Mouse (Mus musculus) T-helper 1 cell (primary cell): ENCODE measurements around the gene Ccdc83.

Experiments
- in situ Hi-C: fragments of 300-600 bp; cut with MboI, MseI; formaldehyde crosslinking; loops from one replicate; pipeline ENCODE4 v1.15.1; 2025; ENCODE audit warnings: high pct_unique_total_duplicates

Ccdc83 gene

DNA sequence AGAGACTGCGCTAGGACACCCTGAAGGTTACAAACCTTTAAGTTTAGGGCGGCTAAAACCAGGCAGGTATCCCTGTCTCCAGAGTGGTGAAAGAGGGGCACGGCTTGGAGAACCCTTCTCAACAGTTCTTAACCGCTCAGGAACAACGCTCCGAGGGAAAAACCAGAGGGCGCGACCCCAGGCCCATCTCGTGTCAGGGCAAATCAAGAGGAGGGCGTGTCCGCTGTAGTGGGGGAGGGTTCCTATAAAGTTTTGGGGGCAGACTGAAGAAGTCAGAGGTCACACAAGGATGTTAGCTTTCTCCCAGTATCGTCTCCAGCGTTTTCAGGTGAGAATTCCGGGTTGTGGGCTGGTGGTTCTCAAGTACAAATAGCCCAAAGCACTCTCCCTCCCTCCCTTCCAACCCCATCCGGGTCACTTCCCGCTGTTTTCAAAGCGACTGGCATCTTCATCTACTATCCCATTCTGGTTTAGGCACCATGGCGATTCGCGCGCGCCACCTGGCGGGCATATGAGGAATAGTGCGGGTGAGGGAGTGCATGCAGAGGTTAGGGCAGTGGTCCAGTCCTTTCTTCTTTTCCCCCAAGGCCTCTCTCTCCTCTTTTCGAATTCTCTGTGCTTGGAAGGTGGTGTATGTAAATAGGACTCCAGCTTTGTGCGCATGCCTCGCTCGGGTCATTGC, at the start of gene Ccdc83:
Gene Ccdc83 (minus strand): TSS at position 489 of the 682 bp plus-strand sequence.
- in situ Hi-C loops = no loop called here

DNA sequence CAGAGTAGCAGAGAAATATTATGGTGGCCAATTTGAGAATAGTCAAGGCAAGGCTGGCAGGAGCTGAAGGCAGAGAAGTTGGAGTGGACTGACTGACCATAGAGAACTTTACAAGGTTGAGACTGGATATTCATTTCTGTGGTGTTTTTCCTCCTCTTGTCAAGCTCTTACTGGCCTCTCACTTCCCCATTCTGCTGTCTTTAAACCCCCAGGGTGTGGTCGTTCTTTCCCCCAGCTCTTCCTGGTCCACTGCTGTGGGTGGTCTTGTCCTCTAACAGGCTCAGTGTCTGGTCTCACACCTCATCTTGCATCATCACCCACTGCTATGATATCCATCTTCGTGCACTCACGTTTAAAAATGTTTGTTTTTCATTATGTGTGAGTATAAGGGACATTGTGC, 47.8 kb upstream of the Ccdc83 start:
- in situ Hi-C loops = loop anchor here (10.0 kb wide), 1 partner anchor 1111 kb away; no protein-coding TSS in a partner anchor

DNA sequence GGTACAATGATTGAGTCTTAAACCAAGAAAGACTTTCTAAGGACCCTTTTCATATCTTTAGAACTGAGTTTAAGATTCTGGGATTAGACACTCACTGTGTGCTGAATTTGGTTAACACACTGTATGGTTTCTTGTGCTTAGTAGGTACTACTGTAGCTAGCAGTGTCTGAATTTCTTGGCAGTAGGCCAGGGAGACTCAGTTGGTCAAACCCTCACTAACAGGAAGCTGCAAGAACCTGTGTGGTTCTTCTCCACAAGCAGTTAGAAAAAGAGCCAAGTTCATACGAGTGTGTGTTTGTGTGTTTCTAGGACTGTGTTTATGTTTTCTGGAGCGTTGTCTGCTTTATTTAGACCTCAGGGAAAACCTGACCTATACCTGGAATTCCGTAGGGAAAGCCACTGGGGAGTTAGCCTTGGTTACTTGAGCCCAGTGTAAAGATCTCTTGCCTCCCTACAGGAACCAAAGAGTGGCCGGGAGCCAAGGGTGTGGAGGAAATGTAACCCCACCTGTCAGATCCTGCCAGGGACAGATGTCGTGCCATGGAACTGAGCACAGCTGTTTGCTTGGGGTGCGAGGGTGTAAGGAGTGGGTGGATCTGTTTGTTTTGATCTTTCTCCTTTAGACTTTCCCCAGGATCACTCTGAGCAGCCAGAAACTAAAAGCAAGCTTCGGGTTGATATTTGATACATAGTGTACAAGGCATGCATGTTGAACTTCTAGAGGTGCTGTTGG, 46.7 kb upstream of the Ccdc83 start:
- in situ Hi-C loops = loop anchor here (10.0 kb wide), 1 partner anchor 1112 kb away; no protein-coding TSS in a partner anchor

DNA sequence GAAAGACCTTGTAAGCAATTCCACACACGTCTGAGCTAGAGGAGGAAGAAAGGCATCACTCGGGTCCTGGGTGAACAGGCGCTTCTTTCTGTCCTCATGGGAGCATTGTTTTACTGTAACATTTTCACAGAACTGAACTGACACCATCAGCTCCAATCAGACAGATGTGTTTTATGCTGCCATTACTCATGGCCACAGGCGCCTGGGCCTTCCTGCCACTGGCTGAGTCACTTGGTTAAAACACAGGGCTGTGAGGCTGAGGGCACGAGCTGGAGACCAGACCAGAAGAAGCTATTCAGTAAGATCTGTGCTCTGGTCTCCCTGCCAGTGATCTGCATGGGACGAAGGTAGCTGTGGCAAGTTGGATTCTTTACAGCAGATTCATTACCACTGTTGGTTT, 42.4 kb upstream of the Ccdc83 start:
- in situ Hi-C loops = no loop called here

DNA sequence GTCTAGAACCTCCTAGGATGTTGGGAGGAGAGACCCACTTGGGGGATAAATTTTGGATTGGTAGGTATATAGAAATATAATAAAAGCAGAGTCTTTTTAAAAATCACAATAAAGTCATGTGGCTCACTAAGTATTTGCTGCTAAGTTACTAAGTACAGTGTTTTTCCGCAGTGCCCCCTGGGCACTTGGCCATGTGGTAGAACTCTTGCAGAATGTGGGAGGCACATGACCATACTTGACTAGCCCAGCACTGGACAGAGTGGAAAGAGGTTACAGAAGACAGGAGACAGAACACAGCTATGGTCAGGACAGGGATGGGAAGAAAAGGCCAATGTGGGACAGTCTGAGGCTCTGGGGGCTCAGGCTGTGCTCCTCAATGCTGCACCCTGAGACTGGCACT, 41.4 kb upstream of the Ccdc83 start:
- in situ Hi-C loops = no loop called here

DNA sequence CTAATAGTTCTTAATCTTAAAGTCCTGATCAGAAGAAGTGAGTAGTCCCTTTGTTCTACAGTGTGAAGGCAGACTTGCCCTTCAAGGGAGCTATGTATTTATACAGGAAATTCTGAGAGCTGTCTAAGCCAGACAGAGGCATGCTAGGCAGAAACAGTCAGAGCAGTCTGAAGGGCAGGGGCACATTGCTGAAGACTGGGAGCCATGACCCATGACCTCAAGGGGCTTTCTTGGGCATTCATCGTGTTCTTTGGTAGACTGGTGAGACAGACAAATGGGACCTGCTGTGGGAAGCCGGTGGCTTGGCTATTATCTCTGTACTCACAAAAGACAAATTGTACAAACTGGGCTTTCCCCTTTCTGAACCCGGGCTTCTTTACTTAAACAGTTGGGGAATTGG, 40.5 kb upstream of the Ccdc83 start:
- in situ Hi-C loops = no loop called here

DNA sequence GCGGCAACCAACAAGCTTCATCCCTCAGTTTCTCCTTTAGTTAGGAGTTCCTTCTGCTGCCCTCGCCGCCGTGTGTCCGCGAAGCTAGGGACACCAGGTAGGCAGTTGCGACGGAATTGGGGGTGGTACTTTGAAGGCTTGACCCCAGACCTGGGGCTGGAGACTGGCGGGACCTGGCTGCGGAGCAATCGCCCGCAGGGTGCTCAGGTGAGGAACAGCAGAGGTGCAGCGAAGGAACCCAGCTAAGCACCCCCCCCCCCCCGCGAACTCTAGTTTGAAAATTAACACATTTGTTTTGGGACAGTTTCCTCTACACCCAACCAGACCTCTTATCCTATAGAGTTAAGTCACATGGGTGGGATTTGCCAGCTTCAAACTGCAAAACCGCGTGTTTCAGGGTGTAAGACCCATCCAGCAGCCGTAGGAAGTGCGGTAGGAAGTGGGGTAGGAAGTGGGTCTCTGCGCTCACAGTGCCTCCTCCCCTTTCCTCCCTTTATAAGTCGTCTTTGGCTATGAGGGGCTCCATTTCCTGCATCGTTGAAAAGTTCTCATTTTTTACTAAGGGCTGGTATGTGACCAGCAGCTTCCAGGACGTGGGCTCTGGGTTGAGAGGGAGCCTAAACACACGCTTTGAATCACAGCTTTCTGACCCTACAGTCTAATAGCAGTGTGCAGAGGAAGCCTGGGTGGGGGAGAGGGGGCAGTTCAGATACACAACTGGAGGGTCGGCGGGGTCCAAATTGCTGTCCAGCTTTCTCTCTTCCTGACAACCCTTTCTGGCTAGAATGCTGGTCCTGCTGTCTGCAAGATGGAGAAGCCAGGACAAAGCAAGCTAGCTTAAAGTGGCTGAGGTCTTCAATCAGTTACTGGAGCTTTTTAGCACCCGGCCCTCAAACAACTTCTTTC, 37.3 kb upstream of the Ccdc83 start:
- in situ Hi-C loops = loop anchor here (5.0 kb wide), 1 partner anchor 44 kb away; no protein-coding TSS in a partner anchor

DNA sequence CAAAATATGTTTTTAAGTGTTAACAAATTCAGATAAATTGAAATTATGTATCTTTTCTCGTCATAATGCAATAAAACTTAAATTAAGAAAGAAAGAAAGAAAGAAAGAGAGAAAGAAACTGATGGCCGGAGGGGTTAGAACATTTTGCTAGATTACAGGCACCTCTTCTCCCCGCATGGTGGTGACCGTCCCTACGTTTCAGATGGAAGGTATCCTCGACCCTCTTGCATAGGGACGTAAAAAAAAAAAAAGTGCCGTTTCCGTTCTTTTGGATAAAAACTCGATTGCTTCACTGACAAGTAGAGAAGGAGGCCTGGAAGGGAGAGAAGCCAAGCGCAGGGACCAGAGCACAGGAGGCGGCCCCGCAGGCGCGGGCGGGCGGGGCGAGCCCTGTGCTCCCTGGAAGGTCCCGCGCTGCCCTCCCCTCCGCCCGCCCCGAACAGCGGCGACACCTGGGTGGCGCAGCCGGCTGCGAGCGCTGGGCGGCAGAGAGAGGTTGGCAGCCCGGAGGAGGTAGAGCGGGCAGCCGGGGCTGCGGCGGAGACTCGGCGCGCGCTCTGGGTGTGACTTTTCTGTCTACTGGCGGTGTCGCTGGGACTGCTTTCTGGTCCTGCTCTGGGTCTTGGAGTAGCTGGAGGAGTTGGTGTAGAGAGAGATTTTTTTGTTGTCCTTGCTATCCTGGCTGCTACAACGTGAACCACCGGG, 36.5 kb upstream of the Ccdc83 start, which contains the start of gene Sytl2:
Gene Sytl2 (plus strand): TSS at position 311 of the 705 bp plus-strand sequence.
- in situ Hi-C loops = loop anchor here (5.0 kb wide), 1 partner anchor 45 kb away; no protein-coding TSS in a partner anchor

DNA sequence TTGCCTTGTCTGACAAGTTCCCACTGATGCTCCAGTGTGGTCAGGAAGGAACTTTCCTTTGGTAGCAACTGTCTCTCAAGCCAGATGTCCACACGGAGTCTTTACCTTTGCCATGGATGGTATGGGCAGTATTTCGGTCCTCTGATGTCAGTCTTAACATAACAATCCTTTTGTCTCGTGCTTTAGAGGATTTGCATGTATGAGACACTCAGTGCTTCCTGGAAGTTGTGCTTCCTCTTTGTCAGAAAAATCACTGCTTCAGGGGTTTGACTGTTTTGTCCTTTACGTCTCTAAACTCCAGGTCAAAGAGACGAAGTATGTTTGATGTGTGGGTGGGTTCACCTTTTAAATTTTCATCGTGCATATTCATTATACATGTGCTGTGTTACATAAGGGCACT, 26.3 kb upstream of the Ccdc83 start:
- in situ Hi-C loops = loop anchor here (25.0 kb wide), 1 partner anchor 120 kb away; no protein-coding TSS in a partner anchor

DNA sequence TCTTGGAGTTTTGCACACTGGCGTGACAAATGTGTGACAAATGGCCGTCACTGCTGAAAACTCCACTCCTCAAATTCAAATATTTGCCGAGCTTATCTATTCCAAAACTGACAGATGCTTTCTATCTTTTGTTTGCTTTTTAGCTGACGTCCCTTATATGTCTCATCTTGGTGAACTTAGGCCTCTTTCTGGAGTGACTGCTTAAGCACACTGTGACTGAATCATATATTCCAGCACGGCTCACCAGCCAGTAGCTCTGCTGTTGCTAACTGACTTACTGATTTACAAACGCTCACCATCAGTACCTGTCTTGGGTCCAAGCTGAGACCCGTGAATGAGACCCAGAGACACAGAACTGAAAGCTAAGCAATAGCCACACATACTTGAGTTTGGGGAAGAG, 19.2 kb upstream of the Ccdc83 start:
- in situ Hi-C loops = loop anchor here (25.0 kb wide), 1 partner anchor 128 kb away; no protein-coding TSS in a partner anchor

DNA sequence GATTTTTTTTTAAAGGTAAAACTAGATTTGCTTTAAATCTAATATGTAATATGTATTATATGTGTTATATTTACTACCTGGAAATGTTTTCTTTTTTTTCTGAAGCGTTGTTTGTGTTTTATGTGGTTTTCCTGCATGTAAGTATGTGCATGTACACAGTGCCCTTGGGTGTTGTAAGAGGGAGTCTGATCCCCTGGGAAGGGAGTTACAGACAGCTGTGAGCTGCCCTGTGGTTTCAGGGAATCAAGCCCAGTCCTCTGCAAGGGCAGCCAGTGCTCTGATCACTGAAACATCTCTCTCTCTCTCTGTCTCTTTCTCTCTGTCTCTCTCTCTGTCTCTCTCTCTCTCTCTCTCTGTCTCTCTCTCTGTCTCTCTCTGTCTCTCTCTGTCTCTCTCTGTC, 17.2 kb upstream of the Ccdc83 start:
- in situ Hi-C loops = loop anchor here (25.0 kb wide), 1 partner anchor 130 kb away; no protein-coding TSS in a partner anchor

DNA sequence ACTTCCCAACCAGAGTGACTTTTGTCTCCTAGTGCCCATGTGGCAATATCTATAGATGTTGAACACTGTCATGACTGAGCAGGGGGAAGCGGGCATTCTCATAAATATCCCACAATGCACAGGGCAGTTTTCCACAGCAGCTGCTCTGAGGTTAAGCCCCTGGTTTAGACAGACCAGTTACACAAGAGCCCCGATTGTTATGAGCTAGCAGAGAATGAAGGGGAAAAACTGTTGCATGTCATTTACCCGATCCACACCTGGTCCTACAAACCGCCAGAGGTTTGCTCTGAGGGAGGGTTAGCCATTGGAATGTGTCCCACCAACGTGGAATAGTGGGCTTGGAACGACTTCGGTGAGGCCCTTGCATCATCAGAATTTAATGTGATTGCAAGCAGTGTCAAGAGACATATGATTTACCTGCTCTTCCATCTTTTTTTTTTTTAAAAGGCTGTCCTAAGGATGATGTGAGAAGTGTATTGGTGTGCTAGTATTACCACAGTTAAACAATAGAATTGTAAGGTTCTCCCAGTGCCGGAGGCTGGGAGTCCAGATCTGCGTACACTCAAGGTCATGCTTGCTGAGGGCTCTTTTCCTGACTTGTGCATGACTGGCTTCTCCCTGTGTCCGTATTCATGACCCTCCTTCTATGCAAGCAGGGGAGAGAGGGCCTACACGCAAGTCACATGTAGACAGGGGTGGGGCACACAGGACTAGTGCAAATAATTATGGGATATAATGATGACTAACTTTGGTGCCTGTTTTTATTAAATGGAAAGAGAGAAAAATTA, 16.4 kb upstream of the Ccdc83 start:
- in situ Hi-C loops = loop anchor here (25.0 kb wide), 1 partner anchor 130 kb away; no protein-coding TSS in a partner anchor

DNA sequence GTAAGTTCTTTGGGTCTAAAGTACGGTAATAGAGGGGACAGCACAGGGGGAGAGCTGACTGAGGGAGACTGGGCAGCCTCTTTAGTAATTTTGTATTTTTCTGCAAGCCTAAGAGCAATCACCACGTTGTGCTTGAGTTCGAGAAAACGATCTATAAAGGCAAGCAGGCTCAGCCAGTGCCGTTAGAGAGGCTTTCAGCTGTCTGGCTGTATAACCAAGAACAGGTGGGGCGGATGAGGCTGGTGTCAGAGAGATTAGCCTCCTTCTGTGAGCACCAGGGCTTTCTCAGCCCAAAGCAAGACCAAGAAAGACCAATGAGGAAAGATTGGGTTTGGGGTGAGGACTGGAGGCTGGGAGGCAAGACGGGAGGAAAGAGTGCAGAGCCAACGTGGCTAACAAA, 15.3 kb upstream of the Ccdc83 start:
- in situ Hi-C loops = loop anchor here (25.0 kb wide), 1 partner anchor 131 kb away; no protein-coding TSS in a partner anchor

DNA sequence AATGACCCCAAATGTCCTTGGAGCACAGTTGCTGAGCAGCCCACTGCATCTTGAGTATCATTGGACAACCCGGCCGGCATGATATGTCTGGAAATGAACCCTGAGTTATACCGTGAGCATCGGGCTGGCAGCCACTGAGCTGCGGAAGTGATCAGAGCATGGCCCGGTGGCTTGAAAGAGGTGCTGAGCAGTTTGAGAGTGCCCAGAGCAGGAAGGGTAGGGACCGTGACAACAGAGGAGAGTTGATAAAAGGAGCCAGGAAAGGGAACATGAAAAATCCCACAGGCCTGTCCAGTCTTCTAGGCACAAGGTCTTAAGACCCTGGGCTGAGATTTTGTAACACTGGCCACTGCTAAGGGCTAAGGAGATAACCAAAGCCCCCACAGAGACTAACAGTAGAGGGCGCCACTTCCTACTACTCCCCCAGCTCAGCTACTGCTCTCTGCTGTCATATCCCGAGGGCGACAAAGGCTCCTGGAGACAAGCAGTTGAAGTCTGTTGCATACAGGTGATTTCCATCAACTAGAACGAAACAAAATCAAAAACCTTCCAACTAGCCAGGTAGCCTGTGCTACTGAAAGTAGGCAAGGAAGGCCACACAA, 14.8 kb upstream of the Ccdc83 start:
- in situ Hi-C loops = loop anchor here (25.0 kb wide), 1 partner anchor 132 kb away; no protein-coding TSS in a partner anchor

DNA sequence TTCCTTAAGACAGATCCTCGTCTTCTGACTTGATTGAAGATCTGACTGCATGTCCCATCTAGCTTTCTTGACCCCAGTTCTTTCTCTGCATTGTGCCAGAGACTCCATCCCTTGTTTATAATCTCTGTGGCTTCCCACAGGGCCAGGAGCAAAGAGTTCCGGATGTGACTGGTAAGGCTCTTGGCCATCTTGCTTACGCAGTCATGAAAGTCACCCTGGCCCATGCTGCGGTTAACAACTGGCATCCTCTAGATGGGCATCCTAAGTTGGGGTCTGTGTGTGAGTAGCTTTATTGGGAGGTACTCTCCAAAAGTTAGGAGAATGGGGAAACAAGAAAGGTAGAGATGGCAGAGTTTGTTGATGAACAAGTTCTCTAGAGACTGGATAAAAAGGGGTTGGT, 13.6 kb upstream of the Ccdc83 start:
- in situ Hi-C loops = loop anchor here (25.0 kb wide), 1 partner anchor 133 kb away; no protein-coding TSS in a partner anchor

DNA sequence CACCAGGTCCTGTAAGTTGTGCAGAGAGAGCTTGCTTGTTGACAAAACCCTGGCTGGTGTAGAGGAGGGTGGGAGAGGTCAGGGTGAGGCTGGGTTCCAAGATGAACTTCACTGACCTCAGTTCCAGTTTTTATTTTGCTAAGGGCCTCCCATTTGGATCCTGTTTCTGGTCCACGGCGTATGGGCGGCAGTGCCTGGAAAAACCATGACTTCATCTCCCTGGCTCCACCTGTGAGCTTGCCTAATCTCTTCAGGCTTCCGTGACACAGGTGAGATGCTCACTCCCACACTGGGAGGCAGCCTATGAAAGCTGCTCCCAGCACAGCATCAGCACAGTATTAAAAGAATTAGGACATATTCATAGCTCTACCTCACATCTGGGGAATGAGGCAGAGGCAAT, 12.2 kb upstream of the Ccdc83 start:
- in situ Hi-C loops = loop anchor here (25.0 kb wide), 1 partner anchor 135 kb away; no protein-coding TSS in a partner anchor

DNA sequence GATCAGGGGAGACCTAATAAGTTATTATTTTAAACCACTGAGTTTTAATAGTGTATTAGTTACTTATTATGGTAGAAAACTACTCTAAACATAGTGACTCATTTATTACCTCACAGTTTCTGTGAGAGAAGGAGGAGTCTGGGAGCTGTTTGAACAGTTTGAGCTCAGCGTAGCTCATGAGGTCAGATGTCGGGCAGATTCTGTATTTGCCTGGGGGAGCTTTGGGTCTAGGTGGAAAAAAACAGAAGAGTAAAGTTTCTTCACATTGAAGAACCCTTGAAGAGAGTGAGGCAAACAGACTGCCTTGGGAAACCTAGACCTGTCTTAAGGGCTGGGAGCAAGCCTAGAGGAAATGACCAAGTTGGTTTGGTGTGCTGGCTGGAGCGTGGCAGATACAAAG, 11.7 kb upstream of the Ccdc83 start:
- in situ Hi-C loops = loop anchor here (25.0 kb wide), 1 partner anchor 135 kb away; no protein-coding TSS in a partner anchor

DNA sequence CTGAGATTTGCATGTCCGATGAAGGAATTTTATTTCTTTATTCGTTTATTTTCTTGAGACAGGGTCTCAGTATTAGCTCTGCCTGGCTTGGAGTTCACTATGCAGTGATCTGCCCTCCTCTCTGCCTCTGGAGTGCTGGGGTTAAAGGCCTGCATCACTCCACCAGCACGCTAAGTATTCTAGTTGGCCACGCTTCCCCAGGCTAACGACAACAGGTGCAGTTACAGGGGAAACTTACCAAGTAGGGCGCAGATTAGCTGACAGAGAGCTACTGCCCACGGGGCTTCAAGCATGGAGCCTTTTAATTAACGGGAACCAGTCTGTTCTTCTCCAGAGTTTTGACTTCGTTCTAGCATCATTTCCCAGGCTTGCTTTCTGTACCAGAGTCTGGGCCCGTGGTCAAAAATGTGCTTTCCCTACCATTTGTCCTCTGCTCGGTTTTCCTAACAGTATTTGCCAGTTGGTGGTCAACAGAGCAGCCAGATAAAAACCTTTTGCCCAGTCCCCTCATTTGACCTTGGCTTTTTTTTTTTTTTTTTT, 9.1 kb upstream of the Ccdc83 start:
- in situ Hi-C loops = loop anchor here (25.0 kb wide), 1 partner anchor 138 kb away; no protein-coding TSS in a partner anchor

DNA sequence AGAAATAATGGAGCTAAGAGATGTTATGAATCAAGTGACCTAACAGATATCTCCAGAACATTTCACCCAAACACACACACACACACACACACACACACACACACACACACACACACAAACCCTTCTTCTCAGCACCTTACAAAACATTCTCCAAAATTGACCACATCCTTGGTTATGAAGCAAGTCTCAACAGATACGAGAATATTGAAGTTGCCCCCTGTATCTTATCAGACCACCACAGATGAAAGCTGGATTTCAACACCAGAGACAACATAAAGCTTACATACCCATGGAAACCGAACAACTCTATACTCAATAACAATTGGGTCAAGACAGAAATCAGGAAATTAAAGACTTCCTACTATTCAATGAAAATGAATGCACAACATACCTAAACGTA, 4.6 kb upstream of the Ccdc83 start:
- in situ Hi-C loops = no loop called here
